Mouse (Mus musculus) spleen, adult 2 months (tissue): ENCODE measurements around the gene Tmem95. TPM values are rescaled to one million over a fixed set of nuclear protein-coding genes. Genes with fewer than 3 reads are reported as not detected.
A peak's percentile ranks its signal among the peaks of the same experiment; 100 is the strongest.

Experiments
- DNase-seq, 2 experiments: peaks; one replicate each; pipeline versions ENCODE4 v3.0.0 to v3.0.0-alpha.2; 2012 to 2021; ENCODE audit warnings: low spot score in 2 of 2, low read depth in 1 of 2
- H3K27ac ChIP-seq: fragments of 200-500 bp; 2 replicates; pipeline ENCODE4 v1.5.1; 2012; ENCODE audit warnings: low read length, inconsistent platforms; ENCODE audit not compliant: insufficient read depth
- H3K27me3 ChIP-seq: fragments of 200-500 bp; 2 replicates; pipeline ENCODE4 v1.6.1; 2012; ENCODE audit warnings: mild to moderate bottlenecking, moderate library complexity, low read length, inconsistent platforms; ENCODE audit not compliant: control insufficient read depth, insufficient read depth
- H3K36me3 ChIP-seq: fragments of 200-500 bp; 2 replicates; pipeline ENCODE4 v1.6.1; 2012; ENCODE audit warnings: mild to moderate bottlenecking, low read length, inconsistent platforms; ENCODE audit not compliant: control insufficient read depth, insufficient read depth
- H3K4me1 ChIP-seq: fragments of 200-500 bp; 2 replicates; pipeline ENCODE4 v1.6.1; 2011; ENCODE audit warnings: inconsistent platforms; ENCODE audit not compliant: control insufficient read depth, insufficient read depth, insufficient read length
- H3K4me3 ChIP-seq: fragments of 200-500 bp; 2 replicates; pipeline ENCODE4 v1.5.1; 2011; ENCODE audit warnings: mild to moderate bottlenecking, inconsistent platforms; ENCODE audit not compliant: insufficient read depth, insufficient read length; ENCODE audit errors: extremely low read depth
- CTCF ChIP-seq: fragments of 200-500 bp; IDR thresholded peaks from 2 replicates; pipeline ENCODE4 v1.5.1; 2011; ENCODE audit warnings: mild to moderate bottlenecking, inconsistent platforms; ENCODE audit not compliant: insufficient read depth, insufficient read length, insufficient replicate concordance; ENCODE audit errors: extremely low read depth
- POLR2A ChIP-seq: fragments of 200-500 bp; IDR thresholded peaks from 2 replicates; pipeline ENCODE4 v1.6.1; 2011; ENCODE audit warnings: low read depth, low read length, inconsistent platforms
- WGBS: fragments of 180-500 bp; shearing (Covaris S2); methylation state at CpG from one replicate; pipeline ENCODE4 v1.1.7; 2018; 5-methylcytosine and 5-hydroxymethylcytosine counted together
- polyA plus RNA-seq: library from polyadenylated mRNA; depleted of rRNA; stranded (reverse); fragments of >200 nt; gene quantifications from 2 replicates; pipeline ENCODE4 v1.2.3, GENCODE M21; 2012

Tmem95 gene
- polyA plus RNA-seq, 1 experiment = not detected

- H3K4me3 ChIP-seq = no peak overlapping the region
- peaks cover 37% of the 10 kb centered on the region for H3K36me3 ChIP-seq
- no peaks in the 10 kb centered on the region for H3K27me3 ChIP-seq
- peaks cover 5% of the 10 kb centered on the region; the same call in 1 of the 2 replicates for H3K4me1 ChIP-seq
- 87% methylated on average over 8 of the region's 8 CpGs for WGBS
- DNase-seq = no peak
- H3K27ac ChIP-seq = no peak overlapping the region
- TF ChIP-seq CTCF = no peak
- TF ChIP-seq POLR2A = no peak
Observed at GRCm38 (mm10) chr11:69884663-69885062, 6.8 kb upstream of the Tmem95 start.

GRCm38 (mm10) chr11:69884240-69884639 is 6.4 kb upstream of the Tmem95 start:
- Histone ChIP-seq H3K36me3 (peaks cover 33% of the 10 kb centered on the region), H3K27ac (no peak overlapping the region), H3K4me1 (peaks cover 5% of the 10 kb centered on the region; the same call in 1 of the 2 replicates), H3K27me3 (no peaks in the 10 kb centered on the region), H3K4me3 (no peak overlapping the region)
- DNase-seq = no peak
- TF ChIP-seq POLR2A (no peak), CTCF (no peak)
- 83% methylated on average over 9 of the region's 9 CpGs for WGBS

GRCm38 (mm10) chr11:69883527-69884151 is 5.8 kb upstream of the Tmem95 start:
- WGBS = 84% methylated on average over 8 of the region's 8 CpGs
- no peaks in the 10 kb centered on the region for H3K27me3 ChIP-seq
- peaks cover 5% of the 10 kb centered on the region; the same call in 1 of the 2 replicates for H3K4me1 ChIP-seq
- H3K27ac ChIP-seq = no peak overlapping the region
- H3K4me3 ChIP-seq = no peak overlapping the region
- no peak for DNase-seq
- no peak for TF ChIP-seq POLR2A
- no peak for TF ChIP-seq CTCF
- peaks cover 31% of the 10 kb centered on the region for H3K36me3 ChIP-seq

GRCm38 (mm10) chr11:69883066-69883465 is 5.2 kb upstream of the Tmem95 start:
- DNase-seq = peak in 1 of 2 experiments; percentile 58
- Histone ChIP-seq H3K4me3 (no peak overlapping the region), H3K4me1 (peaks cover 5% of the 10 kb centered on the region; the same call in 1 of the 2 replicates), H3K27ac (no peak overlapping the region), H3K27me3 (no peaks in the 10 kb centered on the region), H3K36me3 (peaks cover 31% of the 10 kb centered on the region)
- WGBS = 85% methylated on average over 4 of the region's 4 CpGs
- TF ChIP-seq POLR2A (no peak), CTCF (peak; percentile 38; the same call in 1 of the 2 replicates)

- peak overlapping the region; percentile 93 for H3K27ac ChIP-seq
- H3K4me1 ChIP-seq = peaks cover 5% of the 10 kb centered on the region; the same call in 1 of the 2 replicates
- peak overlapping the region; percentile 70; the same call in 1 of the 2 replicates for H3K4me3 ChIP-seq
- DNase-seq = no peak
- 86% methylated on average over 21 of the region's 21 CpGs for WGBS
- TF ChIP-seq CTCF (no peak), POLR2A (no peak)
- H3K27me3 ChIP-seq = no peaks in the 10 kb centered on the region
- peaks cover 26% of the 10 kb centered on the region for H3K36me3 ChIP-seq
Observed at GRCm38 (mm10) chr11:69881787-69882670, 4.2 kb upstream of the Tmem95 start.

- under 1% methylated on average over 46 of the region's 46 CpGs for WGBS
- H3K4me3 ChIP-seq = peak within 1 kb of the TSS; percentile 70
- TF ChIP-seq CTCF = peak; percentile 60; the same call in 1 of the 2 replicates
- TF ChIP-seq POLR2A = no peak; the same call in 1 of the 2 replicates
- no peaks in the 10 kb centered on the region for H3K27me3 ChIP-seq
- H3K36me3 ChIP-seq = peaks cover 24% of the 10 kb centered on the region
- H3K4me1 ChIP-seq = peaks cover 5% of the 10 kb centered on the region; the same call in 1 of the 2 replicates
- peak within 1 kb of the TSS; percentile 93 for H3K27ac ChIP-seq
- DNase-seq = peak; percentile 76 to 86
Observed at GRCm38 (mm10) chr11:69880853-69881603, 3.2 kb upstream of the Tmem95 start, which contains the start of gene Kctd11. Gene Kctd11 (minus strand): TSS chr11:69881406.
